Mouse (Mus musculus) embryo, embryonic 9.5 days (tissue): ENCODE results near the gene Plekhb2.

ENCODE experiments used
- DNase-seq: peaks from one replicate; pipeline ENCODE4 v3.0.0-alpha.2; 2017; ENCODE audit errors: extremely low spot score

Plekhb2 gene

GRCm38 (mm10) chr1:34866815-34867573 is 17.2 kb downstream of the Plekhb2 start:
- DNase-seq: peak; percentile 84

GRCm38 (mm10) chr1:34867574-34867955 is 17.8 kb downstream of the Plekhb2 start:
- DNase-seq: no peak

GRCm38 (mm10) chr1:34868391-34868790 is 18.6 kb downstream of the Plekhb2 start:
- DNase-seq: no peak

GRCm38 (mm10) chr1:34869231-34869630 is 19.5 kb downstream of the Plekhb2 start:
- DNase-seq: no peak

GRCm38 (mm10) chr1:34871170-34871569 is 21.4 kb downstream of the Plekhb2 start:
- DNase-seq: no peak

GRCm38 (mm10) chr1:34873551-34873950 is 23.8 kb downstream of the Plekhb2 start:
- DNase-seq: no peak

GRCm38 (mm10) chr1:34879611-34880010 is 29.8 kb downstream of the Plekhb2 start:
- DNase-seq: no peak

GRCm38 (mm10) chr1:34883776-34884175 is 34.0 kb downstream of the Plekhb2 start:
- no peak for DNase-seq

GRCm38 (mm10) chr1:34891559-34892289 is 41.9 kb downstream of the Plekhb2 start:
- peak; percentile 46 for DNase-seq

GRCm38 (mm10) chr1:34892466-34892865 is 42.7 kb downstream of the Plekhb2 start:
- no peak for DNase-seq

- DNase-seq: no peak
Measured at GRCm38 (mm10) chr1:34893331-34893730, 43.6 kb downstream of the Plekhb2 start.

- no peak for DNase-seq
Measured at GRCm38 (mm10) chr1:34893831-34894230, 44.1 kb downstream of the Plekhb2 start.

- DNase-seq: no peak
Measured at GRCm38 (mm10) chr1:34896102-34896501, 46.3 kb downstream of the Plekhb2 start.

GRCm38 (mm10) chr1:34896898-34897297 is 47.1 kb downstream of the Plekhb2 start:
- no peak for DNase-seq

- no peak for DNase-seq
Measured at GRCm38 (mm10) chr1:34928656-34929055, 78.9 kb downstream of the Plekhb2 start.
